Mouse (Mus musculus): ENCODE data around the gene Gbp4. TPM values are rescaled to one million over a fixed set of nuclear protein-coding genes. Genes with fewer than 3 reads are reported as not detected.
"Not testable (repeated sequence)": the region's sequence is repeated elsewhere in the genome, so short reads cannot be mapped to it uniquely, and the experiment has no call there.

Gene Gbp4
- total RNA-seq (2021): 1 to 10 TPM; 1.2 to 2.1 TPM
- long read RNA-seq, experiment 1: 0 reads
- long read RNA-seq, experiment 2: 0 reads

DNA sequence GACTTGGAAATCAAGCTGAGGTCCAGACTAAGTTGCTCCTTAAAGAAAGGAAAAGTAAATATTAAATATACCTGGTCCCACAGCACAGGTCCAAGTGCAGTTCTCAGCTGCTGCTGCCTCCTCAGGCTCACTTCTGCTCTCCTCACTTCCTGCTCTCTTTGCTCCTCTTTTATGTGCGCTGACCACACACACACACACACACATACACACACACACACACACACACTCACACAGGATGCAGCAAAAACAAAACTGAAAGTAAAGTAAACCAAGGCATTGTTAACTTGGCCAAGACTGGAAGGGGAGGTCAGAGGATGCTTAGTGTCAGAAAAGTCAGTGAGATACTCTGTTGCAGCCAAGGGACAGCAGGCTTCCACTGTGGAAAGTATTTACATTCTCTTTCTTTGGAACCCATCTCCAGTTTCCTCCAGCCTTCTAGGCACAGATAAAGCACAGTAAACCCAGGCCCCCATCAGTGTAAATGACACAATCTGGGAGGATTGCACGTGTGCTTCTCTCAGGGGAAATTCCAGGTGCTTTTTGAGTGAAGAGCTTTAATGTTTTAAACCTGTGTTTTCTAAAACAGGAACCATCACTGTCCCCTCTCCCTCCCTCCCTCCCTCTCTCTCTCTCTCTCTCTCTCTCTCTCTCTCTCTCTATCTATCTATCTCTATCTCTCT lies at the start of gene Gbp4, which contains the start of the genes Gbp9 and Gbp8:
TSS of gene Gbp4 (minus strand) at position 178 of the 680 bp plus-strand sequence.
TSS of gene Gbp9 (minus strand) at position 131 of the 680 bp plus-strand sequence.
TSS of gene Gbp8 (minus strand) at position 132 of the 680 bp plus-strand sequence.
- DNase-seq: not testable (repeated sequence)

GRCm38 (mm10) chr5:105181446-105181845 lies 42.1 kb upstream of the Gbp4 start:
- DNase-seq: no peak

GRCm38 (mm10) chr5:105156582-105156981 lies 17.2 kb upstream of the Gbp4 start:
- no peak for DNase-seq

GRCm38 (mm10) chr5:105154049-105154448 lies 14.7 kb upstream of the Gbp4 start:
- DNase-seq: no peak

DNA sequence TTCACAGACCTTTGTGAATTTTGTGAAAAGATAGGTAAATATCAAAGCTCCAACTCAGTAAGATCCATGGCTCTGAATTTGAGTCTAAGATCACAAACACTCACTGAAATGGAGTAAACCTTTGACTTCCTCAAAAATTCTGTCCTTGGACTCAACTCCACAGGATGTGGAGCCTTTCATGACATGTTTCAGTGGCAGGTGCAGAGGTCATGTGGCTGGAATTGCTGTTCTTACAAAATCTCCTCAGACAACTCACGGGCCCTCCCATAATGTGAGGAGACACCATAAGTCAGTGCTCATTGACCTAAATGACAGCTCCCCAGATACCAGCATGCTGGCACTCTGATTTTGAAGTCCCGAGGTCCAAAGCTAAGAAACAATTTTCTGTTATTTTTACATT lies 8.7 kb upstream of the Gbp4 start:
- not testable (repeated sequence) for DNase-seq

DNA sequence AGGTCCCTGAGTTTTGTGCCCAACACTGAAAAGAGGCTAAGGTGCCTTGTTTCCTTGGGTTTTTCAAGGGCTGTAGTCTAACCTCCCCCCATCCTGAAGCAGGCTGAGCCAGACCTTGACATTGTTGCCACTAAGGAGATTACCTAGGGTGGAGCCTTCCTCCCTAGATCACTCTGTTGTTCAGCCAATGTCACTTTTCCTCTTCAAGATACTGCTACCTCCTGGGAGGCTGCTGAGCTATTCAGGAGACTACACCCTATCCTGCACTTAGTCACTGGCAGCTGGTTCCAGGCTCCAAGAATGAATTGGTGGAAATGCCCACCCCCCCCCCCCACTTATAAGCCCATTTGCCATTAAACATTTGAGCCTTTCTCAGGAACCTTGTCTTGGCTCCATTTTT lies 7.1 kb upstream of the Gbp4 start:
- no peak for DNase-seq

DNA sequence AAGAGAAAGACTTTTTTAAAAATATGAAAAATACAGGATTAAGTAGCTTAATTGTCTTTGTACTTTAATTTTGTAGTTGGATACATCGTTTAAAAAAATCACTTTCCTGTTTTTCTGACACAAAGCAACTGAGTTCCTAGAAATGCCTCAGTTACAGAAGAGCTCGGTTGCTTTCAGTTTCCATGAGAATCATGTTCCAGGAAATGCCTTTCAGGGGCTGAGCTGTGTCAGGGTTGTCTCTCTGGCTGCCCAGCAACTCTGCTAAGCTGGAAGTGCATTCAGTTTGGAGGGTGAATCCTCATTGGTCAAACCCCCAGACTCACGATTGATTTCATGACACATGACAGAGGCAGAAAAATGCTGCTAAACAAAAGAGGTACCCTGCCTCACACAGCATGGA lies 6.3 kb upstream of the Gbp4 start:
- DNase-seq: not testable (repeated sequence)

DNA sequence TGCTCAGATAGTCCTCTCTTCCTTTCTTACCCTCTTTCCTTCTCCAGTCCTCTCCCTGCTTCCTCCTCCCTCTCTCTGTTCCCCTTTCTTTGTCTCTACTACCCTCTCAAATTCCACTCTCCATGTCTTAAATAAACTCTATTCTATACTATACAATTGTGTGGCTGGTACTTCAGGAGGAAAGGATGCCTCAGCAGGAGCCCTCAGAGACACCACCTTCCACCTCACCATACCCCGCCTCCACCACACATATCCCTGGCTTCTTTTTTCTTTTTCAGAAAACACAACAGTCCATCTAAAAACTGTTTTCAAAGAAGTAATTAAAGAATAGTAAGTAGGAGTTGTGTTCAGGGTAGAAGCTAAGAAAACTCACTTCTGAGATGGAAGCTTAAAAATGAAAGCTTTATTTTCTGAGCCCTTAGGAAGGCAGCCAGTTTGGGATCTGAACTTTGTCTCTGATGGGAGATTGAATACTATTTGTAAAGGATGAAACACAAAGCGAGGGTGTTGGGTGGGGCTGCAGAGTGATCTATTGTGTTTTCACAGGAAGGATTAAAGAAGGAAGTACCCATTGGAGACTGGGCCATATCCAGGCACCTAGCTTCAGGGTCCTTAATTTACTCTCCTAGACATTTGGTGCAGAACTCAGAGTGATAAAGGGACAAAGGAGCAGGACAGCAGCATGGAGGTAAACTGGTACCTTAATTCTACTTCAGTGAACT lies 864 bp upstream of the Gbp4 start:
- DNase-seq: not testable (repeated sequence)

DNA sequence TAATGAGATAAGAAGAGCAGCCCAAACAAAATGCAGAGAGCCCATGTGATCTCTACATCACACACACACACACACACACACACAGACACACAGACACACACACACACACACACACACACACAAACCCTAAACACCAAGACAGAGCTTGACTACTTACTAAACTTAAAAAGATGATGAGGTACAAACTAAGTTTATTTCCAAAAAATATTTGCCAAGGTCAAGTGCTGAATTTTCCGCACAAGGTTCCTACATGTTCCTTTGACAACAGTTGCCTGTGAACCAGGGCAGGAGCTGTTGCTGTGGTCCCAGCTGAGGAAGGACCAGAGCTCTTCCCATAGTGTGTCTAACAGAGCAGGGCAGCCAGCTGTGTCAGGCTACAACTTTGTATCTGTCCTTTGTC lies 480 bp downstream of the Gbp4 start:
- DNase-seq: no peak

DNA sequence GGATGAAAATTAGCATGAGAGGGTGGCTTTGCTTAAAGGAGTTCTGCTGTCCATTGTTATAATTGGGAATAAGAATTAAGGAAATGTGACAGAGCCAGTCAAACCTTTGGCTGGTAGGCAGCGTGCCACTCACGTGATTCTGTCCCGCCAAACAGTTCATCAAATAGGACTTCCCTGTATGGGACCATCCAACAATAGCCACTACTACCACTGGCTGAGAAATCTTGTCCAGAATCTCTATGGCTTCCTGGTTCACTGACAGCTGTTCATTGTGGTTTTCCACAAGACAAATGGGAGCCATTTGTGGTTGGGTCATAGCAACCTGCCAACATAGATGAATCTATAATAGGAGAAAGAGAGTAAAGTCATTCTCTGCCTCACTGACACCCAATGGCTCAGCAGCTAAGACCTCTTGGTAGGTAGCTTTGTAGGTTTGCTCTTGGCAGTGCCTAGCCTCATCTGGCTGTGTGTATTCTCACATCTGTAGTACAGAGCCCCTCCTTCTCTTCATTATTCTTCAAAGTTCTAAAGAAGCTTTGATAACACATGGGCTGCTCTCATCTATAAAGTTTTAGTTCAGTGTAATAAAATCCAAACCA lies 2.6 kb downstream of the Gbp4 start:
- DNase-seq: not testable (repeated sequence)

GRCm38 (mm10) chr5:105121731-105122130 lies 17.7 kb downstream of the Gbp4 start:
- DNase-seq: not testable (repeated sequence)

GRCm38 (mm10) chr5:105115740-105116139 lies 23.6 kb downstream of the Gbp4 start:
- DNase-seq: no peak

DNA sequence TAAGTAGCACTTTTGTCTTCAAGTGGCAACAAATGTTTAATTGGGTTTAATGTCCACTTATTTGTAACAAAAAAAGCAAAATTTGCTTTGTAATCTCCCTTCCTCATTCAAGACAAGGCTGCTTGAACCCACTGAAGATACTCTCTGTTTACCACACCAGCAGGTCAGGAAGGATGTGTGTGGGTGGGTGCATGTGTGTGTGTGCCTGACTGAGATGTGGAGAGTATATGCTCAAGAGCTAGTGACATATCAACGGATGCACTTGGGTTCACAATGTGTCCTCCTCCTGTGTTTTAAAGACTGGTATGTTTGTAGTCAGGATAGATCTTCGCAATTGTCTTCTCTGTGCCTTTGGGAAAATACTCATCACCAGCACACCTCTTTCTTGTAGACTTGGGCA lies 24.7 kb downstream of the Gbp4 start:
- DNase-seq: no peak

DNA sequence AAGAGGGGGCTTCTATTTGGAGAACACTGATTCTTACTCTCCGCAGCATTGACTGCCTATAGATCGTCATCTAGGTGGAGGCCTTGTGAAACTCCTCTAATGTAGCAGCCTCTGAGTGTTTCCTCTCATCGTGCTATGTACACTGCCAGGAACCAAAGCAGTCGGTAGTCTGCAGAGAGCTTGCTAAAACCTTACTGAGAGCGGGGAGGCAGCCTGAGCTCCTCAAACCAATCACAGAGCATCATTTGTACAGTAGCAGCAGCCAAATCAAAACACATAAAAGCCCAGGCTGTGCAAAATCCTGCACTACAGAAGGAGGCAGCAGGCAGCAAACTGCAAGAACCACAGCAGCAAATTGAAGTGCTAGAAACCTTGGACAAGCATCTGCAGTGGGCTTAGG lies 25.7 kb downstream of the Gbp4 start:
- DNase-seq: no peak

- DNase-seq: peak; percentile 32
These were observed 29.0 kb downstream of the Gbp4 start for GRCm38 (mm10) chr5:105110271-105110852.

- DNase-seq: peak; percentile 4
These were observed 29.6 kb downstream of the Gbp4 start for GRCm38 (mm10) chr5:105109775-105110174.

GRCm38 (mm10) chr5:105105689-105106088 lies 33.7 kb downstream of the Gbp4 start:
- not testable (repeated sequence) for DNase-seq

DNA sequence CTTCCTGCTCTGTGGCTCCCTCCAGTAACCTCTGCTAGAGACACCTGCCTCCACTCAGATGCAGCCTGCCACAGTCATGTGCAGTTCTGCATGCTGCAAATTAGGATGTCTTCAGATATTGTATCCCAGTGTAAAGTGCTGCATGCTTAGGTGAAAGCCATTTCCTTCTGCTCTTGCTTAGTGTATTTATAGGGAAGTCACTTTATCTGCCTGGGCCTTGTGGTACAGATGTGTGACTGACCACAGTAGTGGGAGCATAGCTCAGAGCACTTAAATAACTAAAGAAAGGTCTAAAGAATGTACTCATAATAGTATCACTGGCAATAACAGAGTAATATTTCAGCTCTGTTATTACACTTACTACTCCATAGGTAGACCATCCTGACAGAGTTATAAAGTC lies 57.5 kb downstream of the Gbp4 start:
- DNase-seq: no peak

GRCm38 (mm10) chr5:105068356-105068755 lies 71.0 kb downstream of the Gbp4 start:
- not testable (repeated sequence) for DNase-seq
